Mouse (Mus musculus) liver, adult (tissue): ENCODE measurements around the gene Fam151a.
A peak's percentile ranks its signal among the peaks of the same experiment; 100 is the strongest.

Experiments
- GATA4 ChIP-seq: IDR thresholded peaks from 2 replicates; pipeline ENCODE4 v1.6.1; 2014; ENCODE audit warnings: mild to moderate bottlenecking, low read length; ENCODE audit not compliant: insufficient replicate concordance

Fam151a gene

DNA sequence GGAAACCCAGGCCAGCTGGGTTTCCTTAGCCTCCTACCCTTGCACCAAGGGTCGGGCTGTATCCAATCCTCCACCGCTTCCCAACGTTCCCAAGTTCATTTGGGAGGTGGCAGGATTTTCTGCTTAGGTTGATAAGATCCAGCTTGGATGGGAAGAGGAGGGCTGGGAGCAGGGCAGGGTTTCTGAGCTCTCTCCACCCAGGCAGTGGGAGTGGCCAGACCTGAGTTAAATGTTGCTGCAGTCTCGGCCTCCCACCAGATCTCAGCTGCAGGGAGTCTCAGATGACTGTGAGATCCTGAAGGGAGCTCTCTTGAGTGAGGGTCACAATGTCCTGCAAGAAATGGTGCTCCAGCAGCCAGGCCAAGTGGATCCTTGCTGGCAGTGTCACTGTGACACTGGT is at the start of gene Fam151a:
Gene Fam151a, plus strand, starts transcription at position 254 of the 400 bp plus-strand sequence.
- no peak for TF ChIP-seq GATA4

DNA sequence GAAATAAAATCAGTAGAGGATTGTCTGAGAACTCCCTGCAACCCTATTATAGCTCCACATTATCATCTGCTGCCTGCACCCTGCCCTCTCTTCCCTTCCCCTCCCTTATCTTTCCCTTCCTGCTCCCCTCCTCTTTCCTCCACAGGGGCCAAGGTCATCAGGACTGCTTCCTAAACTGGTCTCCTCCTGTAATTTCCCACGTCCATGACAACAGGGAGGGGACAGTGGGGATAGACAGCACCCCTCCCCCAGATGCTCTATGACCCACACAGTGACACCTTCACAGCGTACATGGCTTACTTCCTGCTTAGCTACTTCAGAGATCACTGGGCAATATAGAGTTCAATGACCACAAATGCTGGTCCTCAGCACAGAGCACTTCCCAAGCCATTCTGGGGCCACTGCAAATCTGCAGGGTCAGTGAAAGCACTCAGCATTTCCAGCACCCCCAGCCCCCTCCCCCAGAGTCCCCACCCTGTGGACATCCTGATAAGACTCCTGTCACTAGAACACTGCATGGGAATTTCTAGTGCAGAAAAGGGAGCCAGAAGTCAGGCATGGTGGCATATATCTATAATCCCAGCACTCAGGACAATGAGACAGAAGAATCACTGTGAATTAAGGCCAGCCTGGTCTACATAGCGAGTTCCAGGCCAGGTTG is 44.9 kb upstream of the Fam151a start:
- peak; percentile 99 for TF ChIP-seq GATA4

DNA sequence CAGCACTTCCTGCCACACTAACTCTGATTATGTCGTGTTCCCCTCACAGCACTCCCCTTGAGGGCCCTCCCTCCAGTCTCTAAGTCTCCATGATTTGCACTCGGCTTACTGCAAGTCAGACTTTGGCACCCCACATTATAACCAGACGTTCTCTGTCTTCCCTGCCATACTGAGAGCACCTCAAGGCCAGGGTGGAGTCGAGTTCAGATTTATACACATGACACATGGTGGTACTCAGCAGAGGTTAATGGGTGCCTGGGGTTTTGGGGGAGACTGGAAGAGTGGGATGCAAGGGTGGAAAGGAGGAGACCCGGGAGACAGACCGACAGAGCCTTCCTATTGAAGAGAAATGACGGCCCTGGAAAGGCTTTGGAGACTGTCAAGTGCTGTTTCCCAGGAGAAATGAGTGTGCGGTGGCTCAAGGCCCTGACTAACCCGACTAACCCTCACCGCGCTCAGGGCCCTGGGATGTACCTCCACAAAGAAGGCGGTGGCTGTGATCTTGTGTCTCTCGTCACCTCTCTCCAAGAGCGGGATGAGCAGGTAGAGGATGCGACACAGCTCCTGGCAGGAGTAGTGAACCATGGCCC is 39.8 kb upstream of the Fam151a start:
- TF ChIP-seq GATA4, result no peak

DNA sequence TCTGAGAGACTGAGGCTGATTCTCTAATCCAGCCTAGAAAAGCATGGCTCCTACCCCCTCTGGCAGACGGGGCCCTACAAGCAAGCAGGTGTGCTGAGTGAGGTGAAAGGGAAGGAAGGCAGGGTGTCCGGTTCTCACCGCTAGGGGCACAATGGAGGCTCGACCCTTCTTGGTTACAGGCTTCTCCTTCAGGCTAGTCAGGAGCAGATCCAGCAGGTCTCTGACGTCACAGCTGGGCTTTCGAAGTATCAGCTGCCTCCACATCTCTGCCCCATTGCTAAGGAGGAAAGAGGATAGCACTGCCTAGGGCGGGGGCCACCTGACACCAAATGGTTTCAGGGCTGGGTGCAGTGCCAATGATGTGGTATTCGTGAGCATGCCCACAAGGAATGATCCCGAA is 33.7 kb upstream of the Fam151a start:
- no peak for TF ChIP-seq GATA4

DNA sequence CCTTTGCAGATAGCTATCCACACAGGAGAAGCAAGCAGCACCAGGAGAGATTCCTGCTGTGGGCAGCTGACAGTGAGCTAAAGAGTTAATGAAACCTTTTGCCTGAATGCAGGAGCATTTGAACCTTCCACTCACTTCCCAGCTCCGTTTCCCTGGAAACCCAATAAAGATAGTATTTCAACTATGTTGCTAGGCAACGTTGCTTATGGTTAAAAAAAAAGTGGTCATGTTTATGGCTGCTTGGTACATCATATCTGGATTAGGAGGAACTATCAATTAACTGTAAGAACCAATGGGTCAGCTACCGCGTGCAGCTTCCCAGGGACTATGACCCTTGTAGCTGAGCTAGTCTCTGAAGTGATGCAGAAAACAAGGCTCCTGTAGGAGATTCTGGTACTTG is 32.9 kb upstream of the Fam151a start:
- no peak for TF ChIP-seq GATA4

DNA sequence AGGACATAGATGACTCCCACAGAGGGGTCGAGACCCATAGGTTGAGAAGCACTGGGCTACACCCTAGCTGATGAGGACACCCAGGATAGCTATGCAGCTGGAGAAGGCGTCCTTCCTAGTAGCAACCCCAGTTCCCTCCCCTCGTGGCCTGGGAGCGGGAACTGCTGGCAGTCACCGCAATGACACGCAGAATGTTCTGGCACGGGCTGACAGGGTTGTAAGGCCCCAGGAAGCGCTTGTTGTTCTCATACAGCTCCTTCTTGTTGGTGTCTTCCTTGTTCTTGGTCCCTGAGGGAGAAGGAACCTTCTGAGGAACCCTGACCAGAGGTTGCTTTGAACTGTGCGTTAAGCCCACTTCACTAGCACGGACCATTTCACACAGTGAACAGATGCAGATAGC is 29.7 kb upstream of the Fam151a start:
- TF ChIP-seq GATA4, result no peak

DNA sequence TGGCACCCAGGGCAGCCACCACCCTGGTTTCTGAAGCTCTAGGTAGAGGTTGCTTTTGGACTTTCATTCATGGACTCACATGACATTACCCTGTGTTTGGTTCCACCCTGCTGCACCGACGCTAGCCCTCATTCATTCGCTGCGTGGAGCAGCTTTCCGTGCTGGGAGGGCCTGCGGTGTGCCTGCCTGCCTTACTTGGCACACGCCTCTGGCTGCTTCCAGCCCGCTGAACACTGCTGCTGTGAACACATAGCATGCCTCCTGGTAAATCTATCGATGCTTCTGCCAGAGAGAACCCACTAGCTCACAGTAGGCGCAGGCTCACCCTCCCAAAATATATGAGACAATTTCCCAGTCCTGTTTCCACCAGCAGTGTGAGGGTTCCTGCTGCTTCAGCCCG is 29.3 kb upstream of the Fam151a start:
- no peak for TF ChIP-seq GATA4

DNA sequence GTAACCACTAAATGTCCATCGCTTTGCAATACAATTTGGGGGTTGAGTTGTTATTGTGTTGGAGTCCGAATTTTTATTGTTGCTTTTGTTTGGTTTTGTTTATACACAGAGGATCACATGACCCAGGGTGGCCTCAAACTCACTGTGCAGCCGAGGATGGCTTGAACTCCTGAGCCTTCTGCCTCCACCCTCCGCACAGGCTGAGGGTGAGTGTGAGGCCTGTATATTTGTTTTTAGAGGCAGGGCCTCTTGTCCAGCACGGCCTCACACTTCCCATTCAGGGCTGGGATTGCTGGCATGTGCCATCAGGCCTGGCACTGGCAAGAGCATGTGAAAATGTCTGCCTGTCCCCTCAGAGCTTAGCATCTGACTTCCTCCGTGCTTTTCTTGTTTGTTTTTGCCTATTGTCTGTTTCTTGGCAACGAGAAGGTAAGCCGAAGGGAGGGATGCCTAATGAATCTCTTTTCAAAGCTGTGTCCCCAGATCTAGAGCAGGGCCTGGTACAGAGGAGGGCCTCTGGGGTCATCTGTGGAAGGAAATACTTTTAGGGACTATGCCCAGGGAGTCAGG is 28.5 kb upstream of the Fam151a start:
- TF ChIP-seq GATA4, result no peak

DNA sequence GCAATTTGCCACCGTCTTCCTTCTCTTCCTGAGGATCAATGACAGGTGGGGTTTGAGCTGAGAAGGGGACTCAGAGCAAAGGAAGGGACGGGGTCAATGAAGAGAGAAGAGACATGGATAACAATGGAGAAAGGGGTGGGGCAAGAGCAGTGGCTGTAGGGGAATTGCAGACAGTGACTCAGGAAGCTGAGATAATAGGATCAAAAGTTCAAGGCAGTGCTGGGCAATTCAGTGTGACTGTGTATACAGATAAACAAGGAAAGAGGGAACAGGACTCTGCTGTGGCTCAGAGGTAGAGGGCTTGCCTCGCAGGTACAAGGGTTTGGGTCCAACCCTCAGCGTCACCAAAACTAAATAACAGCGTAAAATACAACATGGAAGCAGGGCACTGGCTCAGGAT is 25.7 kb upstream of the Fam151a start:
- peak; percentile 15; the same call in 1 of the 2 replicates for TF ChIP-seq GATA4

DNA sequence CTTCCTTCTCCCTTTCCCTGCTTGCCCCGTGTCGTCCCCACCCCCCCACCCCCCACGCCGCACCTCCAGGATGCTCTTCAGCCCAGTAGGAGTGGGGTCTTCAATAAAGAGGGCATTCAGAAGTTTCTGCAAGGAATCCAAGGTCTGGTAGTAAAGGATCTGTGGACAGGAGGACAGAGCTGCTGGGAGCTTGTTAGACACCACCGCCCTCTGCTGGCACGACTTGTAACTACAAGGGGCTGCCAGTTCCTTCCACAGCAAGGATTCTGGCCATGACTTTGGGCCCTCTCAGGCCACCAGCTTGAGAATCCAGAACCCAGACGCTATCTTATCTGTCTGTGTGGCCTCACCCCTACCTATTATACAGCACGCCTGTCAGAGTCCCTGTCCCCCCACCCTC is 25.3 kb upstream of the Fam151a start:
- no peak for TF ChIP-seq GATA4

DNA sequence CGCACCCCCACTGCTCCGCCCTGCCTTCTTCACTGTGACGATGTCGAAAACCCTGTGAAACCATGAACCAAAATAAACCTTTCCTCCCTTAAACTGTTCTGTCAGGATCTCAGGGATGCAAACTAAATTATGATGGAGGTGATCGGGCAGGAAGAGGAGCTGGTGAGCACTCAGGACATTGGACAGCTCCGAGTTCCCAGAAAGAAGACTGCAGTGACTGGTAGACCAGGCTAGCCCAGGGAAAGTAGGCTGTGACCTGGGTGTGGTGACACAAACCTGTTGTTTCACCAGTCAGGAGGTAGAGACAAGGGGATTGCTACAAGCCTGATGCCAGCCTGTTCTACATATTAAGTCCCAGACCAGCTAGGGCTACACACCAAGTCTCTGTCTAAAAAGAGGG is 20.1 kb upstream of the Fam151a start:
- TF ChIP-seq GATA4, result no peak

DNA sequence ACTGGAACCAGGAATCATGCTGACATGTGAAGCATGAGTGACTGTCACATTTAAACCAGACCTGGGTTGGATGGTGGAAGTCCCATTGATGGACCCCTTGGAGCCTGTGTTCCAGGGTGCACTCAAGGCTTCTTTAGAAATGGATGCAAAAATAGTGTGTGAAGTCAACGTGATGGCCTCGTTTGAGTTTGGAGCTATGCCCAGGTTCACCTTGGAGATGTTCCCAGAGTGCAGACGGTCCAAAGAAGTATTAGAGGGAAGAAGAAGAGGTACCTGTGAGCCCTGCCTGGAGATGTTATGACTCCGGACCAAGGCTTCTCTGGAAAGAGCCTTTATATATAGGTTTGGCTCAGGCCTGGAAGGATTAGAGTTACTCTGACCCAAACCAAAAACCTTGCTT is 13.1 kb upstream of the Fam151a start:
- no peak for TF ChIP-seq GATA4

DNA sequence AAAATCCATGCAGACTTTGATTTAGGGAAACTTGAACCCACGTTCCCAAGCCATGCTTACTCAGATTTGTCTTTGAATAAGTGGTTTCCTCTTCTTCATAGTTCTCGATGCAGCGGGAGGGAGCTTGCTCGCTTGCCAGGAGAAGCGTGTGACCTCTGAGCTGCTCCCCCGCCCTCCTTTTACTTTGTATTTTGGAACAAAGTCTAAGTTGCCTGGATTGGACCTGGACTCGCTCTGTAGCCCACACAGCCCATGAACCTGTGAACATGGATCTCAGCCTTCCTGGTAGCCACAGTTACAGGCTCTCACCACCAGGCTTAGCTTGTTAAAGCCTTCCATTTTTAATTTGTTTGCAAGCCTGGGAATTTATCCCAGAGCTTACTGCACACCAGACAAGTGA is 2.9 kb upstream of the Fam151a start, which contains the start of gene Mroh7:
Gene Mroh7, minus strand, starts transcription at position 112 of the 400 bp plus-strand sequence.
- no peak for TF ChIP-seq GATA4

DNA sequence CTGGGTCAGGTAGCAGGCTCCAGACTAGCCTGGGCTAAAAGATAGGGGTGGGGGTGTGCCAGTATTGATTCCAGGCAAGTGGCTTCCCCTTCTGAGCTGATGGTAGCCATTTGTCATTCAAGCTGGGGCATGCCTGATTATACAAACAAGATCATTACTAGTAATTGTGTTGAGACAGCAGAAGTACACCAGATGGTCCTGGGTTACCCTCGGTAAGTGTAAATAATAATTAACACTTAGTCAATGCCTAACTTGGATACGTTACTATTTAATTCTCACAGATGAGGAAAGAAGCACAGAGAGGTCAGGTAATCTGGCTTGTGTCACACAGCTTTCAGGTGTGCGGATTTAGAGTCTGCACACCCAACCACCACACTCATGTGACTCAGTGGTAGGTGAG is 4.2 kb downstream of the Fam151a start:
- TF ChIP-seq GATA4, result no peak

DNA sequence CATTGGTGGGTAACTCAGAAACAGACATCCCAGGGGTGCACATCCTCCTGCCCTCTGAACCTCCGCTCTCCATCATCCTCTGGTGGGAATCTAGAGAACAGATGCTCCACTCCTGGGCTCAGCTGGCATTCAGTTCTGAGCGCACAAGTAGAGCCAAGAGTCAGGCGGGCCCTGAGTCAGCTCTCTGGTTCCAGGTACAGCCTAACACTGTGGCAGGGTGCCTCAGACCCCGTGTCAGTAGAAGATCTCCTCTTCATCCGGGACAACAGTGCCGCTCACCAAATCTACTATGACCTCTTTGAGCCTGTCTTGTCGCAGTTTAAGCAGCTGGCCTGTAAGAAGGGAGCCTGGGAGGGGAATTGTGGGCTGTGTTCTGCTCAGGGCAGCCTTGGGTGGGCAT is 12.2 kb downstream of the Fam151a start:
- no peak for TF ChIP-seq GATA4

DNA sequence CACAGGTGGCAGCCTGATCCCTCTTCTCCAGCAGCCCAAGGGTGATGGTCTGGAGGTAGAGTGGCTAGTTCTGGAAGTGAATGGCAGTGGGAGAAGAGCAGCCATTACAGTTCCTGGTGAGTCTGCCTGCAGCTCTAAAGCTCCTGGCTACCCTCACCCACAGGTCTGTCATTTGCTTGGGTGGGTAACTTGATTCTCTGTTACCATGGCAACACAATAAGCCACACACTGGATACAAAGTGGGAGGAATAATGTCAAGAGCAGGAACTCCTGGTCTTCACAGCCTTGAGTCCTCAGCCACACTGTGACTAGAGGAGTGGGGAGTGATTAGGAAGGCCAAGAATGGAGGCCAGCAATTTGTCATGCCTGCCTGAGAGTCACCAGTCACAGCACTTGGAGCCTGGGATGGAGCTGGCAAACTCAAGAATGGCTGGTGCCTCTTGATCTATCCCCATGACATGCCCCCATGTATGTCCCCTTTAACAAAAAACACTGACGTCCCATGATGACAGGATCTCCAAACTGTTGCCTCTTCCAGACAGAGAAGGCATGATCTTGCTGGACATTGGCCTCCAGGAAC is 13.4 kb downstream of the Fam151a start:
- TF ChIP-seq GATA4, result no peak

DNA sequence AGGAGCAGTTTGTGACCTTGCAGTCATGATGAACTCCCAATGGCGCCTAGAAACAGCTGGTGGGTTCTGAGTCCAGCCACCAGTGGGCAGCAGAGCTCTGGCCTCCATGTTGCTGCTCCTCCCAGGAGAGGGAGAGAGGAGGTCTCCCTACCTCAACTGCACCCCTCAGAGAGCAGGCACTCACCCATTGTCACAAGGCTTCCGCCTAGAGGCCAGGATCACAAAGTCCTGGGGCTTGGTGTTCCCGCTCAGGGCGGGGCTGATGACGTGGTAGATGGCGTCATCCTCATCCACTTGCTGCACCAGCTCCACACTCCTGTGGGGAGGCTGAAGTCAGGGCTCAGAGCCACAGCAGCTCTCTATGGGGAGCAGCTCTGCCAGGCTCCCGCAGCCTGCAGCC is 16.0 kb downstream of the Fam151a start:
- TF ChIP-seq GATA4, result no peak

DNA sequence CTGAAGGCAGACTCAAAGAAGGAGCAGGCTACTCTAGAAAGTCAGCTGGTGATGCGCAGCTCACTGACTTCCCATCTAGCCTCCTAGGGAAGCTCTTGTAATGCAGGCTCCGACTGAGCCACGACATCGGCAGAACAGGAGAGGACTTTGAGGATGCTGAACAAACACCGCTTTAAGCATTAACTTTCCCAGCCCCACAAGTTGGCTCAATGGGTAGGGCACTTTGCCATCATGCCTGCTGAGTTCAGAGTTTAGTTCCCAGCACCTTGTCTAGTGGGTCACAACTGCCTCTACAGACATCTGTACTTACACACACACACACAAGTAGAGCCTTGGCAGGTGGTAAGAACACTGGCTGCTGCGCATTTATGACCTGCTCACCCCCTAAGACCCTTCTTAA is 18.0 kb downstream of the Fam151a start:
- no peak for TF ChIP-seq GATA4
